In genomic region chr3:97228020-97228419, GRCm38 (mm10) we compare ENCODE assay signal across 8 mouse cellular contexts.
A peak's percentile ranks its signal among the peaks of the same experiment; 100 is the strongest.
DNase-seq lines count a peak whose midpoint lies in the region; ATAC-seq and TF ChIP-seq lines count a peak whose summit lies in the region.

No protein-coding gene starts in this region.

- H3K9me3 ChIP-seq in heart, embryonic 16.5 days (replicated peaks; ENCODE audit: control insufficient read depth, low read length) = no peaks in the 10 kb centered on the region
- no peaks in the 10 kb centered on the region for H3K9me3 ChIP-seq in hindbrain, embryonic 16.5 days (ENCODE audit: control insufficient read depth, low read length)
- no peaks in the 10 kb centered on the region for H3K9me3 ChIP-seq in lung, postnatal 0 days (ENCODE audit: low read length)

- peak; percentile 10 for ATAC-seq in heart, embryonic 16.5 days (replicated peaks; ENCODE audit: extremely low read depth, insufficient read depth, low FRiP score)
- ATAC-seq in hindbrain, embryonic 16.5 days = no peak
- ATAC-seq in lung, postnatal 0 days = peak; percentile 8; the same call in 1 of the 2 replicates

- H3K27ac ChIP-seq in heart, embryonic 16.5 days (ENCODE audit: low read length) = peak overlapping the region; percentile 92
- peak overlapping the region; percentile 57; the same call in 1 of the 2 replicates for H3K27ac ChIP-seq in cortical plate, adult 2 months (ENCODE audit: insufficient read depth, low read length)
- H3K27ac ChIP-seq in hindbrain, embryonic 16.5 days (ENCODE audit: low read depth, low read length) = peak overlapping the region; percentile 89
- H3K27ac ChIP-seq in lung, postnatal 0 days (ENCODE audit: low read length) = peak overlapping the region; percentile 79

- peak overlapping the region; percentile 88 for H3K4me3 ChIP-seq in heart, embryonic 16.5 days (ENCODE audit: low read length)
- peak overlapping the region; percentile 61 for H3K4me3 ChIP-seq in cortical plate, adult 2 months (ENCODE audit: insufficient read depth, low read length)
- H3K4me3 ChIP-seq in hindbrain, embryonic 16.5 days (ENCODE audit: low read length) = peak overlapping the region; percentile 88
- peak overlapping the region; percentile 90 for H3K4me3 ChIP-seq in lung, postnatal 0 days (ENCODE audit: low read depth, low read length)

- H3K4me1 ChIP-seq in heart, embryonic 16.5 days (ENCODE audit: control insufficient read depth, insufficient read depth, low read length) = peaks cover 27% of the 10 kb centered on the region
- peaks cover 2% of the 10 kb centered on the region; the same call in 1 of the 2 replicates for H3K4me1 ChIP-seq in cortical plate, adult 2 months (ENCODE audit: control insufficient read depth, insufficient read depth, low read length)
- peaks cover 19% of the 10 kb centered on the region for H3K4me1 ChIP-seq in hindbrain, embryonic 16.5 days (ENCODE audit: control insufficient read depth, insufficient read depth, low read depth, low read length)
- H3K4me1 ChIP-seq in lung, postnatal 0 days (ENCODE audit: insufficient read depth, low read depth, low read length) = no peaks in the 10 kb centered on the region

- TF ChIP-seq CTCF in cortical plate, adult 2 months (IDR thresholded peaks at IDR 0.05; ENCODE audit: extremely low read depth, insufficient read depth, low read length) = no peak
- no peak for TF ChIP-seq CTCF in lung, postnatal 0 days (IDR thresholded peaks at IDR 0.05)

- TF ChIP-seq POLR2A in cortical plate, adult 2 months (IDR thresholded peaks at IDR 0.05; ENCODE audit: extremely low read depth, insufficient read depth, low read length) = no peak

- peak overlapping the region; percentile 88 for H3K9ac ChIP-seq in heart, embryonic 16.5 days (ENCODE audit: low read length)
- peak overlapping the region; percentile 91 for H3K9ac ChIP-seq in hindbrain, embryonic 16.5 days (ENCODE audit: low read depth, low read length)
- peak overlapping the region; percentile 52 for H3K9ac ChIP-seq in lung, postnatal 0 days (replicated peaks; ENCODE audit: low read depth)

- no peaks in the 10 kb centered on the region for H3K27me3 ChIP-seq in heart, embryonic 16.5 days (ENCODE audit: control insufficient read depth, insufficient read depth, low read length)
- H3K27me3 ChIP-seq in hindbrain, embryonic 16.5 days (replicated peaks; ENCODE audit: control insufficient read depth, insufficient read depth, low read length) = no peaks in the 10 kb centered on the region
- no peaks in the 10 kb centered on the region for H3K27me3 ChIP-seq in lung, postnatal 0 days (replicated peaks; ENCODE audit: insufficient read depth, low read length)

- TF ChIP-seq EP300 in lung, postnatal 0 days (IDR thresholded peaks at IDR 0.05) = no peak

- under 1% methylated on average over 16 of the region's 16 CpGs for WGBS in heart, embryonic 16.5 days
- 1% methylated on average over 16 of the region's 16 CpGs for WGBS in hindbrain, embryonic 16.5 days
- WGBS in lung, postnatal 0 days = under 1% methylated on average over 16 of the region's 16 CpGs

- peaks cover 4% of the 10 kb centered on the region; the same call in 1 of the 2 replicates for H3K36me3 ChIP-seq in heart, embryonic 16.5 days (ENCODE audit: control insufficient read depth, insufficient read depth)
- H3K36me3 ChIP-seq in hindbrain, embryonic 16.5 days (ENCODE audit: control insufficient read depth, insufficient read depth, low read length) = no peaks in the 10 kb centered on the region
- no peaks in the 10 kb centered on the region for H3K36me3 ChIP-seq in lung, postnatal 0 days (ENCODE audit: insufficient read depth, low read length)

- DNase-seq in heart, adult 9 months (ENCODE audit: low spot score in 2 of 2) = no peak
- peak; percentile 59 for DNase-seq in lung, postnatal 0 days (ENCODE audit: low spot score)
- no peak for DNase-seq in spleen, postnatal 14 days (ENCODE audit: low spot score in 2 of 2)
- DNase-seq in thymus, adult 18-20 months = no peak
- DNase-seq in adrenal gland, adult 8-10 months = no peak

- peak overlapping the region; percentile 94 for H3K4me2 ChIP-seq in heart, embryonic 16.5 days (ENCODE audit: low read depth, low read length)
- peak overlapping the region; percentile 84 for H3K4me2 ChIP-seq in hindbrain, embryonic 16.5 days (ENCODE audit: low read length)
- peak overlapping the region; percentile 88 for H3K4me2 ChIP-seq in lung, postnatal 0 days (replicated peaks; ENCODE audit: low read depth, low read length)
